Mouse (Mus musculus) limb, embryonic 12.5 days (tissue): ENCODE data around the gene Vhl. TPM values are rescaled to one million over a fixed set of nuclear protein-coding genes. Genes with fewer than 3 reads are reported as not detected.

ENCODE experiments used
- ATAC-seq: fragments of 200-750 bp; cut with Nextera tagmentation; 2 replicates; pipeline ENCODE4 v1.8.0; 2017; ENCODE audit warnings: low read depth, moderate TSS enrichment; ENCODE audit not compliant: insufficient number of reproducible peaks, insufficient read depth, low FRiP score, low TSS enrichment
- H3K27ac ChIP-seq: fragments of 300-500 bp; sonication (generic); 2 replicates; pipeline ENCODE4 v1.5.1; 2016; ENCODE audit warnings: mild to moderate bottlenecking, moderate library complexity
- H3K27me3 ChIP-seq: fragments of 300-500 bp; sonication (generic); 2 replicates; pipeline ENCODE4 v1.6.1; 2016; ENCODE audit warnings: mild to moderate bottlenecking, moderate library complexity
- H3K36me3 ChIP-seq: fragments of 300-500 bp; sonication (generic); 2 replicates; pipeline ENCODE4 v1.6.1; 2016; ENCODE audit warnings: mild to moderate bottlenecking, moderate library complexity
- H3K4me1 ChIP-seq: fragments of 300-500 bp; sonication (generic); replicated peaks from 2 replicates; pipeline ENCODE4 v1.6.1; 2016
- H3K4me2 ChIP-seq: fragments of 300-500 bp; sonication (generic); 2 replicates; pipeline ENCODE4 v1.6.1; 2016; ENCODE audit warnings: mild to moderate bottlenecking, moderate library complexity
- H3K4me3 ChIP-seq: fragments of 300-500 bp; sonication (generic); replicated peaks from 2 replicates; pipeline ENCODE4 v1.5.1; 2016; ENCODE audit warnings: mild to moderate bottlenecking
- H3K9ac ChIP-seq: fragments of 300-500 bp; sonication (generic); replicated peaks from 2 replicates; pipeline ENCODE4 v1.6.1; 2016; ENCODE audit warnings: mild to moderate bottlenecking, moderate library complexity
- H3K9me3 ChIP-seq: fragments of 300-500 bp; sonication (generic); 2 replicates; pipeline ENCODE4 v1.6.1; 2016; ENCODE audit warnings: mild to moderate bottlenecking, moderate library complexity
- WGBS: fragments of 180-500 bp; shearing (Covaris S2); methylation state at CpG from one replicate; pipeline ENCODE4 v1.1.7; 2016; 5-methylcytosine and 5-hydroxymethylcytosine counted together
- polyA plus RNA-seq: library from polyadenylated mRNA; unstranded; fragments of >200 nt; fragmentation: Nextera tagmentation; extraction: Ambion mirVana; gene quantifications from 2 replicates; pipeline ENCODE4 v1.2.1, GENCODE M21; 2016

The Vhl gene
- polyA plus RNA-seq, 1 experiment from 2014 or later: 53.3 TPM

DNA sequence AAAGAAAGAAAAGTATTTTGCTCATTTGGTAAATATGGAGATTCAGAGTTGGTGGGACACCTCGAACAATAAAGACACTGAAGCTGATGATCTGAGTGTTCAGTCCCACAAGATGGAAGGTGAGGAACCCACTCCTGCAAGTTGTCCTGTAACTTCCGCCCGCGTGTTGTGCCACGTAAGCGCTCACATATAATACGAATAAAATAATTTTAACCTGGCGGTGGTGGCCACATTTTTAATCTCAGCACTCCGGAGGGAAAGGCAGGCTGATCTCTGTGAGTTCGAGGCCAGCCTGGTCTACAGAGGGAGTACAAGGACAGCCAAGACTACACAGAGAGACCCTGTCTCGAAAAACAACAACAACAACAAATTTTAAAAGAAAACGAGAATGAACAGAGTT, 19.8 kb upstream of the Vhl start:
- peak; percentile 7; the same call in 1 of the 2 replicates for ATAC-seq
- peaks cover 14% of the 10 kb centered on the region; the same call in 1 of the 2 replicates for H3K36me3 ChIP-seq
- WGBS: 50% methylated on average over 12 of the region's 12 CpGs
- H3K27ac ChIP-seq: 0 out of 2 replicates have a peak overlapping the region, but pooled peaks have one; percentile 78
- H3K4me3 ChIP-seq: peak overlapping the region; percentile 91
- H3K4me1 ChIP-seq: peaks cover 19% of the 10 kb centered on the region
- 0 out of 2 replicates have a peak overlapping the region, but pooled peaks have one; percentile 93 for H3K9ac ChIP-seq
- H3K9me3 ChIP-seq: no peaks in the 10 kb centered on the region
- H3K4me2 ChIP-seq: peak overlapping the region; percentile 79
- H3K27me3 ChIP-seq: no peaks in the 10 kb centered on the region

DNA sequence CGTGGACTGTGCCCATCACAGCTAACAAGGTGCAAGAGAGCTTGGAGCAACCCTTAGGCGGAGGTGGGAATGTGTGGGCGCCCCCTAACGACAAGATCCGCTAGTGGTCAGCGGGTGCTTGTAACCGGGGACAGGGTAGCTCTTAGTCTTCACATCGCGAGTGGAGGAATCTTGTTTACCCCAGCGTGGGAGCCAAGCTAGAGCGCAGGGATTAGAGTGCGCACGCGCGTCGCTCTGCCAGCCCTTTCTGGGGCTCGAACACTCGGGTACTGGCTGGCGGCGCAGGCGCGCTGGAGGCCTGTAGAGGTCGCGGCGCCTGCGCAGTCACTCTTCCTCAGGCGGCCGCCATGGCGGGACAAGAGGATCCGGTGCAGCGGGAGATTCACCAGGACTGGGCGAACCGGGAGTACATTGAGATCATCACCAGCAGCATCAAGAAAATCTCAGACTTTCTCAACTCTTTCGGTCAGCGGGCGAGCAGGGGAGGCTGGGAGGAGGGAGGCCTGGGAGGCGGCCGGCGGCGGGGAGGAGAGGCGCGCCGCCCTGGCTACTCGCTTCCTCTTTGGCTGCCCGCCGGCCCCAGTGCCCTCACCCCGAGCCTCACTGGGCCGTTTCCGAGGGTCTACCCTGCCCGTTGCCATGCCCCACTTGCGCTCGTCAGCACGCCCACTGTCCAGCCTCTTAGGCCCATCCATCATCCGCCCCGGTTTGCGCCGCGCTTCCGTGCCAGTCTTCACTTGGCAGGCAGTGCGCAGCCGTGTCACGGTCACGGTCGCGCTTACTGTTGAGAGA, 19.1 kb upstream of the Vhl start, which contains the start of gene Brk1:
Gene Brk1 (plus strand): TSS at position 341 of the 792 bp plus-strand sequence.
- under 1% methylated on average over 62 of the region's 65 CpGs for WGBS

DNA sequence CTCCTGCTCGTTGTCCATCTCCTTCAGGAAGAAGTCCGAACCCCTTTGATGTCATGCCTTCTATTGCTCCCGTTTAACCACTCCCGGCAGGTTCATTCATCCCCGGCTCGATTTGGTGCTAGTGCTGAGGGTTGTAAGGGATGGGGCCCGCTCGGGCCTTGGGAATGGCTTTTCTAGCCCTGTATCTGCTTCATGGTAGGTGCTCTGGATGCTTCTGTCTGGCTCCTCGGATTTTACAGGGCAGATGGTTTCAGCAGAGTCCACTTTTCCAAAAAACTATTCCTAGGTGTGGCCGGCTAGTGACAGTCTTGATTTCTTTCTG, 18.6 kb upstream of the Vhl start:
- H3K4me3 ChIP-seq: peak overlapping the region; percentile 91
- H3K9me3 ChIP-seq: no peaks in the 10 kb centered on the region
- ATAC-seq: no peak
- peak overlapping the region; percentile 79 for H3K4me2 ChIP-seq
- peaks cover 19% of the 10 kb centered on the region for H3K4me1 ChIP-seq
- peak overlapping the region; percentile 93 for H3K9ac ChIP-seq
- no peaks in the 10 kb centered on the region for H3K27me3 ChIP-seq
- peaks cover 15% of the 10 kb centered on the region for H3K36me3 ChIP-seq
- peak overlapping the region; percentile 78; the same call in 1 of the 2 replicates for H3K27ac ChIP-seq
- WGBS: 4% methylated on average over 10 of the region's 10 CpGs

More for the DNA sequence above, 19.1 kb upstream of the Vhl start, which contains the start of gene Brk1:
- Histone ChIP-seq H3K9me3 (no peaks in the 10 kb centered on the region), H3K4me3 (peak within 1 kb of the TSS; percentile 91), H3K36me3 (peaks cover 14% of the 10 kb centered on the region; the same call in 1 of the 2 replicates), H3K27ac (peak within 1 kb of the TSS; percentile 78), H3K9ac (peak within 1 kb of the TSS; percentile 93), H3K4me1 (peaks cover 19% of the 10 kb centered on the region), H3K27me3 (no peaks in the 10 kb centered on the region), H3K4me2 (peak within 1 kb of the TSS; percentile 79)
- ATAC-seq: peak; percentile 87

DNA sequence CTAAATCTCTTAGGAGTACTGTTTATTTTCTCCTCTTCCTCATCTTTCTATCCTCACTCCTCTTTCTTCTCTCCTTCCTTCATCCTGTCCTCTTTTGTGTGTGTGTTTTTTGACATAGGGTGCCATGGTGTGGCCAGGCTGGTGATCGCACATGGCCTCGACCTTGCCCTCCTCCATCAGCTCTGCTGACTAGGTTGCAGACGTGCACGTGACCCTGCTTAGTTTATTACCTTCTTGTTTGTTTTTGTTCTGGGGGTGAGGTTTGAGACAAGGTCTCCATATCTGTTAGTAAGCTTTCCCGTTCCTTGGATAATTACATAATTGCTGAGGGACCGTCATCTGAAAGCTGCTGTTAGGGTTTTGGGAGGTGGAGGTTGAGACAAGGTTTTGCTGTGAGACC, 14.9 kb upstream of the Vhl start:
- no peaks in the 10 kb centered on the region for H3K9me3 ChIP-seq
- H3K36me3 ChIP-seq: peaks cover 49% of the 10 kb centered on the region
- H3K27me3 ChIP-seq: no peaks in the 10 kb centered on the region
- H3K9ac ChIP-seq: no peak overlapping the region
- peaks cover 14% of the 10 kb centered on the region for H3K4me1 ChIP-seq
- H3K27ac ChIP-seq: no peak overlapping the region
- no peak for ATAC-seq
- H3K4me3 ChIP-seq: no peak overlapping the region
- no peak overlapping the region for H3K4me2 ChIP-seq
- 80% methylated on average over 6 of the region's 6 CpGs for WGBS

DNA sequence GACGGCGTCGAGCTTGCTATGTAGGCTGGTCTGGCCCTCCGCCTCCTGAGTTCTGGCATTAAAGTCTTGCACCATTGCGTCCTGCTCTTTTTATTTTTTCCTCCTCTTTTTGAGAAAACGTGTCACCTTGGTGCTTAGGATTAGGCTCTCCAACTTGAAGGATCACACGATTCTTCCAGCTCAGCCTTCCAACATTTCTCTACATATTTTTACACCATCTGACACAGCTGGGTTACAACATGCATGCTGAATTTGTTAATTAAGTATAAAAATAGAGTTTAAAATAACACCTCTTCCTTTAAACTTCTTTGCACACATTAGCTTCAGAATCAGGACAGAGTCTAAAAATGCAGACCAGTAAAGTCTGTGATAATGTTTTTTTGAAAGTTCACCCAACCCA, 14.5 kb upstream of the Vhl start:
- no peak for ATAC-seq
- peaks cover 14% of the 10 kb centered on the region for H3K4me1 ChIP-seq
- peaks cover 54% of the 10 kb centered on the region for H3K36me3 ChIP-seq
- no peaks in the 10 kb centered on the region for H3K27me3 ChIP-seq
- no peak overlapping the region for H3K4me3 ChIP-seq
- H3K27ac ChIP-seq: no peak overlapping the region
- no peak overlapping the region for H3K4me2 ChIP-seq
- no peak overlapping the region for H3K9ac ChIP-seq
- no peaks in the 10 kb centered on the region for H3K9me3 ChIP-seq
- WGBS: 96% methylated on average over 7 of the region's 7 CpGs

DNA sequence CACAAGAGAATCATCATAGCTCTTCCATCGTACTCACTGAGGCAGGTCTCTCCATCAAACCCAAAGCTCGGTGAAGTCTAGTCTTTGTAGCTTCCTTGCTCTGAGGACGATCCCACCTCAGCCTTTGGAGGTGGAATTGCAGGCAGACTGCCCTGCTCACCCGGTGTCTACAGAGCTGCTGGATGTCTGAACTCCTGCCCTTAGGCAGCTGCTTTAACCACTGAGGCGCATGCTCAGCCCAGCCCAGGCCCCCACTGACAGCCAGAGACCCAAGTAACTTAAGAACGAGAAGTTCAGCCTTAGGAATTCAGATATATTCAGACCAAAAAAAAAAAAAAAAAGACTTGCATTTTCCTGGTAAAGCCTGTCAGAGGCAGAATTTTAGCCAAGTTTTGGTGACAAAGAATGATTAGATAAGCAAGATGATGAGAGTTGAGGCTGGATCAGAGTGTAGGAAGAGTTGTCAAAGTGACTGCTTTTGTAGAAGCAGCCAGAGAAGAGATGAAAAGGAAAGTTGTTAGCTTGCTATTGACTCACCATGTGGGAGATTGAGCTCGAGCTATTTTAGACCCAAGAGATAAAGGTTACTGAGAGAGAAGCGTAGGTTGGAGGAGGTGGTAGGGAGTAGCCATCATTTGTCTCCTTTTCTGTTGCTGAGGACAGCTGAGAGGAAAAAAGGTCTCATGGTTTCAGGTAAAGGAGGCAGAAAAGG, 11.3 kb upstream of the Vhl start:
- no peak overlapping the region for H3K27ac ChIP-seq
- no peak overlapping the region for H3K9ac ChIP-seq
- no peak overlapping the region for H3K4me2 ChIP-seq
- peaks cover 79% of the 10 kb centered on the region for H3K36me3 ChIP-seq
- WGBS: 91% methylated on average over 8 of the region's 8 CpGs
- no peaks in the 10 kb centered on the region for H3K27me3 ChIP-seq
- no peaks in the 10 kb centered on the region for H3K9me3 ChIP-seq
- no peak for ATAC-seq
- no peaks in the 10 kb centered on the region for H3K4me1 ChIP-seq
- no peak overlapping the region for H3K4me3 ChIP-seq

DNA sequence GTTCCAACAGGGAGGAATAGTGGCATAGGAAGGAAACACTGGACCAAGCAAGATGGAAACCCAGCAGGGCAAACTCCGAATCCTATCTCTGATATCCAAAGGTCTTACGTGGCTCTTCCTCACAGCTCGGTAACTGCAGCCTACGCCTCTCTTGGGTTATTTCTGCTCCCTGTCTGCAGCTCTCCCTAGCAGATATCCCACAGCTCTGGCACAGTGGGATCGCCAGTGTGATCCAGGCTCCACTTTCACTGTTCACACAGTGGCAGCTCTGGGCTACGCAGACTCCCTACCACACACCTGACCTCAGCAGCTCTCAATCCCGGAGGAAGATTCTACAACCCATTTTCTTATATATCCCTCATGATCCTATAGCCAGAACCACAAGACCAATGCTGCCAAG, 9.6 kb upstream of the Vhl start:
- Histone ChIP-seq H3K27ac (no peak overlapping the region), H3K4me1 (no peaks in the 10 kb centered on the region), H3K4me2 (no peak overlapping the region), H3K36me3 (peaks cover 85% of the 10 kb centered on the region), H3K9me3 (no peaks in the 10 kb centered on the region), H3K9ac (no peak overlapping the region), H3K4me3 (no peak overlapping the region), H3K27me3 (no peaks in the 10 kb centered on the region)
- ATAC-seq: no peak
- WGBS: 98% methylated on average over 7 of the region's 7 CpGs

DNA sequence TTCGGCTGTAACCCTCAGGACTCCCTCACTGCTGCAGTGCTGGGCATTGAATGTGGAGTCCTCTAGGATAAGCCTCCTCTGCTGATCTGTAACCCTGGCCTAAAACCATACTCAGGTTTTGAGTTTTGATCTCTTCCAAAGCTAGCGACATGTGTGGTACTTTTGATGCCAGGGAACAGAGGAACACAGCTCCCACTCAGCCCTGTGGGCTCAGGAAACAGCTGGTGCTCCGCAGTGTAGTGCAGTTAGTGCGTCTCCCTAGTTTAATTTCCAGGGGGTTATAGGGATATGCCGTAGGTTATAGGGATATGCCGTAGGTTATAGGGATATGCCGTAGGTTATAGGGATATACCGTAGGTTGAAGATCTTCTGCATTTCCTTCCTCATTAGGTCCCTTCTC, 8.8 kb upstream of the Vhl start:
- Histone ChIP-seq H3K27ac (no peak overlapping the region), H3K4me2 (no peak overlapping the region), H3K4me3 (no peak overlapping the region), H3K9ac (no peak overlapping the region), H3K9me3 (no peaks in the 10 kb centered on the region), H3K27me3 (no peaks in the 10 kb centered on the region), H3K36me3 (peaks cover 85% of the 10 kb centered on the region), H3K4me1 (no peaks in the 10 kb centered on the region)
- 92% methylated on average over 8 of the region's 8 CpGs for WGBS
- ATAC-seq: no peak

DNA sequence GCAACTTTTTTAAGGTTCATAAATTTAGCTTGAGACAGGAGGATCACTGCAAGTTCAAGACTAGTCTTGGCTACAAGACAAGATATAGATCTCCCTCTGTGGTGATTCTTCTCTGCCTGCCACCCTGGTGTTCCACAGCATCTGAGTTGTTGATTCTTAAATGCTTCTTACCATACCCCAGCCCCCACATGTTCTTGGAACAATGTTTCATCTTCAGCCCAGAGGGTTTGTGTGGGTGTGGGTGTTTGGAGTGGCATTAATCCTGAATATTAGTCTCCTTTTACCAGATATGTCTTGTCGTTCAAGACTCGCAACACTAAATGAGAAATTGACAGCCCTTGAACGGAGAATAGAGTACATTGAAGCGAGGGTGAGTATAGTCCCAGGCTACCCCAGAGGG, 8.3 kb upstream of the Vhl start:
- ATAC-seq: no peak
- H3K4me2 ChIP-seq: no peak overlapping the region
- H3K4me3 ChIP-seq: no peak overlapping the region
- H3K4me1 ChIP-seq: no peaks in the 10 kb centered on the region
- H3K9me3 ChIP-seq: no peaks in the 10 kb centered on the region
- H3K36me3 ChIP-seq: peaks cover 82% of the 10 kb centered on the region
- no peak overlapping the region for H3K9ac ChIP-seq
- H3K27ac ChIP-seq: no peak overlapping the region
- 94% methylated on average over 4 of the region's 4 CpGs for WGBS
- no peaks in the 10 kb centered on the region for H3K27me3 ChIP-seq

DNA sequence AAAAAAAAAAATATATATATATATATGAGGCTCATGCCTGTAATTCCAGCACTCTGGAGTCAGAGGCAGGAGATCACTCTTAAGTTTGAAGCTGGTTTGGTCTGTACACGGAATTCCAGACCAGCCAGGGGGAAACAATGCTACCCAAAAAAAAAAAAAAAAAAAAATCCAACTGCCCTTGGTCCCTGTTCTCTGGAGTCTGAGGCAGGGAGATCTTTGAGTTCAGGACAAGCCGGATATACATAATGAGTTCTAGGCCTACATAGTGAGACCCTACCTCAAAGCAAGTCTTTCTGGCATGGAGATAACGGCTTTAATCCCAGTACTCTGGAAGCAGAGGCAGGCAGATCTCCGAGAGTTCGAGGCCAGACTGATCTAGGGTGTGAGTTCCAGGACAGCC, 373 bp upstream of the Vhl start:
- no peak for ATAC-seq
- no peaks in the 10 kb centered on the region for H3K9me3 ChIP-seq
- H3K27me3 ChIP-seq: no peaks in the 10 kb centered on the region
- H3K4me3 ChIP-seq: peak overlapping the region; percentile 69
- WGBS: 75% methylated on average over 5 of the region's 5 CpGs
- H3K4me1 ChIP-seq: peaks cover 16% of the 10 kb centered on the region
- H3K27ac ChIP-seq: no peak overlapping the region
- no peak overlapping the region for H3K9ac ChIP-seq
- peaks cover 22% of the 10 kb centered on the region for H3K36me3 ChIP-seq
- H3K4me2 ChIP-seq: peak overlapping the region; percentile 73; the same call in 1 of the 2 replicates

DNA sequence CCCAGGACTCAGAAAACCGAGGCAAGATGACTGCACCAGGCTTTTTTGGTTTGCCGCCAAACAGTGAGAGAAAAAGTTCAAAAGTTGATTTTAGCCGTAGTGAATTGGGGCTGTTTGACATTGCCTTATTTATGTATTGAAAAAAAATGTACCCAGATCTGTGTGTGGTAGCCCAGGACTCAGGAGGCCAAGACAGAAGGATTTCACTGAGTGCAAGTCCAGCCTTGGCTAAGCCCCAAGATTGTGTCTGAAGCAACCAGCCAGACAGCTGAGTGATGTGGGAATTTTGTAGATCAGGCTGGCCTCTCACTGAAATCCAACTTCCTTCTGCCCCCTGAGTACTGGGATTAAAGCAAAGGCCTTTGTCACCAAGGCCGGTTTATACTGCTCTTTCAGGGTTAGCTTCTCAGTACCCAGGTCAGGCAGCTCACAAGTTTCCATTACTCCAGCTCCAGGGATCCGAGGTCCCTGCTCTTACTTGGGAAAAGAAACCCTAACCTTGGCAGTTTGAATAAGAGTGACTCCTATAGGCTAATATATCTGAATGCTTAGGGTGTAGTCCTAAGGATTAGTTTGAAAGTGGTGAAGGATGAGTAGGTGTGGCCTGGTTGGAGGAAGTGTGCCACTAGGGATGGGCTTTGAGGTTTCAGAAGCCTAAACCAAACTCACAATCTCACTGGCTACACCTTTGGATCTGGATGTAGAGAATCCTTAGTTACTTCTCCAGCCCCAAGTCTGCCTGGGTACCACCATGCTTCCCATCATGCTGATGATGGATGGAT, 1.4 kb downstream of the Vhl start:
- H3K4me2 ChIP-seq: peak overlapping the region; percentile 73
- H3K9ac ChIP-seq: peak overlapping the region; percentile 87
- H3K9me3 ChIP-seq: no peaks in the 10 kb centered on the region
- peaks cover 16% of the 10 kb centered on the region for H3K4me1 ChIP-seq
- H3K27ac ChIP-seq: peak overlapping the region; percentile 91; the same call in 1 of the 2 replicates
- H3K36me3 ChIP-seq: peaks cover 31% of the 10 kb centered on the region
- 54% methylated on average over 5 of the region's 5 CpGs for WGBS
- peak overlapping the region; percentile 69 for H3K4me3 ChIP-seq
- no peaks in the 10 kb centered on the region for H3K27me3 ChIP-seq
- ATAC-seq: no peak
